Mouse (Mus musculus) E14TG2a.4 (cell line): ENCODE data around the gene 9130213A22Rik.

Experiments used
- CTCF ChIP-seq: conservative IDR thresholded peaks from 2 replicates; pipeline ENCODE4 v1.5.1; 2014; ENCODE audit warnings: low read length
- NANOG ChIP-seq: IDR thresholded peaks from 2 replicates; pipeline ENCODE4 v1.6.1; 2014; ENCODE audit warnings: borderline replicate concordance, low read length, mixed read lengths

- TF ChIP-seq CTCF: no peak
- no peak for TF ChIP-seq NANOG
Observed at GRCm38 (mm10) chr11:69116843-69117242, 5.5 kb downstream of the 9130213A22Rik start.
